Mouse (Mus musculus): ENCODE data around the gene Ppp1r3g.

GRCm38 (mm10) chr13:35963583-35963982, 4.9 kb downstream of the Ppp1r3g start:
- TF ChIP-seq POLR2A (IDR thresholded peaks at IDR 0.05; ENCODE audit: low read depth, low read length) (no peak), CTCF (IDR thresholded peaks at IDR 0.05; ENCODE audit: borderline replicate concordance, insufficient read depth, low read length) (no peak)

Measured in embryonic fibroblast, embryonic 13.5 days (primary cell).